Mouse (Mus musculus) ES-Bruce4 (cell line): ENCODE data around the gene Prrc2a.

Experiments
- CTCF ChIP-seq: IDR thresholded peaks from one replicate; pipeline ENCODE4 v1.8.1; 2011; ENCODE audit warnings: low read depth, low read length
- EP300 ChIP-seq: IDR thresholded peaks from 2 replicates; pipeline ENCODE4 v1.6.1; 2011; ENCODE audit warnings: low read depth, low read length; ENCODE audit not compliant: insufficient read depth
- POLR2A ChIP-seq: IDR thresholded peaks from one replicate; pipeline ENCODE4 v1.8.1; 2011; ENCODE audit warnings: low read length; ENCODE audit not compliant: insufficient read depth

DNA sequence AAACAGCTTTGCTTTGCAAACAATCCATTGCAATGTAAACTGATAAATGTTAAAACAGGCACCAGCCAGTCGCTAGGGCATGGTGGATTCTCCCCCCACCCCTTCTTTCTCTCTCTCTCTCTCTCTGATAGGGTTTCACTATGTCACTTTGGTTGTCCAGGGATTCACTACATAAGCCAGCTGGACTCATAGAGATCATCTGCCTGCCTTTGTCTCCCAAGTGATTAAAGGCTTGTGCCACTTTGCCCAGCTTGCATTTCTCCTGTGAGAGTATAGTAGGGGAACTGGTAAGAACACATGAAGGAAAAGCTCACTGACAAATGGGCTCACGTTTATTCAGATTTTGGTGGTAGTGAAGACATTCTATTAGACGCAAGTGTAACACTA, 32.5 kb downstream of the Prrc2a start:
- TF ChIP-seq CTCF (no peak), POLR2A (no peak), EP300 (no peak)
